Mouse (Mus musculus): ENCODE data around the gene Pif1.

Pif1 gene

GRCm38 (mm10) chr9:65562081-65562506 is 24.9 kb upstream of the Pif1 start:
- DNase-seq, result peak; percentile 91

- no peak for DNase-seq
These were observed 23.9 kb upstream of the Pif1 start for GRCm38 (mm10) chr9:65563073-65563472.

- no peak for DNase-seq
These were observed 22.3 kb upstream of the Pif1 start for GRCm38 (mm10) chr9:65564698-65565097.

- no peak for DNase-seq
These were observed 18.2 kb upstream of the Pif1 start for GRCm38 (mm10) chr9:65568787-65569186.

- peak; percentile 86 for DNase-seq
These were observed 17.4 kb upstream of the Pif1 start for GRCm38 (mm10) chr9:65569491-65569971.

GRCm38 (mm10) chr9:65572837-65573236 is 14.1 kb upstream of the Pif1 start:
- DNase-seq, result peak; percentile 45

- DNase-seq, result no peak
These were observed 12.2 kb upstream of the Pif1 start for GRCm38 (mm10) chr9:65574513-65575392.

- DNase-seq, result peak; percentile 55
These were observed 11.4 kb upstream of the Pif1 start for GRCm38 (mm10) chr9:65575393-65576196.

GRCm38 (mm10) chr9:65576861-65577510 is 10.0 kb upstream of the Pif1 start:
- DNase-seq, result peak; percentile 61

GRCm38 (mm10) chr9:65577511-65578196 is 9.3 kb upstream of the Pif1 start:
- no peak for DNase-seq

- DNase-seq, result peak; percentile 53
These were observed 8.1 kb upstream of the Pif1 start for GRCm38 (mm10) chr9:65578801-65579249.

GRCm38 (mm10) chr9:65579781-65580371 is 7.1 kb upstream of the Pif1 start, which contains the start of gene Plekho2:
Plekho2 (minus strand) TSS chr9:65580040.
- DNase-seq, result peak; percentile 96

- peak; percentile 96 for DNase-seq
These were observed 6.3 kb upstream of the Pif1 start for GRCm38 (mm10) chr9:65580401-65581256.

GRCm38 (mm10) chr9:65583045-65583444 is 3.9 kb upstream of the Pif1 start:
- DNase-seq, result peak; percentile 50

- DNase-seq, result no peak
These were observed 261 bp downstream of the Pif1 start for GRCm38 (mm10) chr9:65587270-65587572.

- no peak for DNase-seq
These were observed 806 bp downstream of the Pif1 start for GRCm38 (mm10) chr9:65587573-65588358.

- DNase-seq, result no peak
These were observed 2.1 kb downstream of the Pif1 start for GRCm38 (mm10) chr9:65589091-65589490.

- DNase-seq, result no peak
These were observed 5.8 kb downstream of the Pif1 start for GRCm38 (mm10) chr9:65592721-65593120.

GRCm38 (mm10) chr9:65593596-65593995 is 6.6 kb downstream of the Pif1 start:
- no peak for DNase-seq

- peak; percentile 80 for DNase-seq
These were observed 11.8 kb downstream of the Pif1 start for GRCm38 (mm10) chr9:65598765-65599249.
